Mouse (Mus musculus) kidney, adult 10 weeks (tissue): ENCODE data around the gene Pacsin1. TPM values are rescaled to one million over a fixed set of nuclear protein-coding genes. Genes with fewer than 3 reads are reported as not detected.

ENCODE experiments used
- polyA plus RNA-seq: library from polyadenylated mRNA; stranded (reverse); fragments of 350-450 nt; fragmentation: Illumina TruSeq; extraction: RNeasy Lipid Tissue Mini Kit (QIAGEN cat#74804); gene quantifications from one replicate; pipeline ENCODE4 v1.2.3, GENCODE M21; 2014; ENCODE audit warnings: low read depth, low replicate concordance

Pacsin1 gene
- polyA plus RNA-seq: not detected

DNA sequence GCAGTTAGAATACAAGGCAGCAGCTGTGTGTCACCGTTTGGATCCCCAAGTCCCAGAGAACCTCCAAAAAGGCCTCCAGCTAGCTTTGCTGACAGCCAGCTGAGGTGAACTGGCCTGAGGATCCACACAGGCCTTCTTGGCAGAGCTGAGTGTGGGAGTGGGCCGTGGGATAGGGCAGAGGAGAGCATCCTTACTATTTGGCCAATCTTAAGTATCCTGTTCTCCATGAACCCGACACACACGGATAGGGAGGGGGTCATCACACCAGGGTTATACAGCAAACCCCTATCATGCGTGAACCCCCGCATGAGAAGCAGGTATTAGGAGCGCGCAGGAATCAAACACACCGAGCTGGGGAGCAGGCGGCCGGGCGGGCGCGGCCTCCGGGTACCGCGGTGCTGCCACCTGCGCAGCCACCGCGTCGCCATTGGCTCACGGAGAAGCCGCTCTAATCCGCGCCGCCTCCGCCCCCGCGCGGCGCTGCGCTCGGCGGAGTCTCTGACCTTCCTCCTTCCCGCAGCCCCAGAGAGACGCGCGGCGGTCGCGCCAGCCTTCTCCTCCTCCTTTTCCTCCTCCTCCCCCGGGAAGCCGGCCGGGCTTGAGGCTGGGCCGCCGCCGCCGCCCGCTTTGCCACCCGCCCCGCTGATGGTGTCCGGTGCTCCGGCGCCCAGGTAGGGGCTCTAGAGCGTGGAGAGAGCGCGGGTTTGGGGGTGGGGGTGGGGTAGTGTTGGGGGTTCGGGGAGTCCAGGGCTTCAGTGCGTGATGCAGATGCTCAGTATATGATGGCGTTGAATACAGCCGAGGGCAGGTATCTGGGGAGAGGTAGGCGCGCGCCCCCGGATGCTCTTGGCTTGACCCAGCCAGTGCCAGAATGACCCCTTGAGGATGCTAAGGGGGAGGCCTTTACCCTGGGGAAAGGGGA is at the start of gene Pacsin1:
Pacsin1 (plus strand) TSS at position 421 of the 922 bp plus-strand sequence.

DNA sequence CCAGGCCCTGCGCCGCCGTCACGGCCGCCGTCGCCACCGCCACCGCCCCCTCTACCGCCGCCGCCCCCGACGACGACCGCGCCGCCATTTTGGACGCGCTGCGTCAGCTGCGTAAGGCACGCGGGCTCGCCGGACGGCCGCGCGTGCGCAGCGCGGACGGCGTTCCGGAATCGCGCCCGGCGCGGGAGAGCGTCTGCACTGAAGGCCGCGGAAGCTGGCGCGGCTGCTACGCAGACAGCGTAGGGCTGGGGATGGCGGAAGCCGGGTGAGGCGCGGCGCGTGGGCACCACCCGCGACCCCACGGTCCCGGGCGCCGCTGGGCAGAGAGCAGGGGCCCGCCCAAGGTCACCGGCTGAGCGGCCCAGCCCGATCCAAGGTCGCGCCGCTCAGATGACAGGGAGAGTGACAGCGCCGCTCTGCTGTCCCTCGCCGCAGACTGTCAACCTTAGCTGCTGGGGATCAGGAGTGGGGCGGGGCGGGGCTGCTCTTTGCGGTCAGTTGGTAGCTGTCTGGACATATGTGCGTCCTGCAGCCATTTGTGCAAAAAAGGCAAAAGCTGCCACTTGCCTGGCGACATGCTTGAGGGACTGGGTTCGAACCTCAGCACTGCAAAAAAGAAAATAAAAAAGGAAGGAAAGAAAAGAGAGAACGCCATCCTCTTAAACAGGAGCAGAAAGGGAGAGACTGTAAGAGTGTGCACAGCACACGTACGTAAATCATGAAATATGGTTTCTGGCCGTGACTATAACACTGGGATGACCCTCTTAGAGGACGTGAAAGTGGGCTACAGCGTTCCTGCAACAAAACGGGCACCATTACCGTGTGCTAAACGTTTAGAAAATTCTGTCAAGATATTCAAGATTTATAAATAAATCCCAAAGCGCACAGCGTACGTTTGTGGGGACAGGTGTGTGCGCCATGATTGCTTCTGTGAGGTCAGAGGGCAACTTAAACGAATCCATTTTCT is 31.7 kb upstream of the Pacsin1 start, which contains the start of gene Nudt3:
Nudt3 (minus strand) TSS at position 136 of the 967 bp plus-strand sequence.

DNA sequence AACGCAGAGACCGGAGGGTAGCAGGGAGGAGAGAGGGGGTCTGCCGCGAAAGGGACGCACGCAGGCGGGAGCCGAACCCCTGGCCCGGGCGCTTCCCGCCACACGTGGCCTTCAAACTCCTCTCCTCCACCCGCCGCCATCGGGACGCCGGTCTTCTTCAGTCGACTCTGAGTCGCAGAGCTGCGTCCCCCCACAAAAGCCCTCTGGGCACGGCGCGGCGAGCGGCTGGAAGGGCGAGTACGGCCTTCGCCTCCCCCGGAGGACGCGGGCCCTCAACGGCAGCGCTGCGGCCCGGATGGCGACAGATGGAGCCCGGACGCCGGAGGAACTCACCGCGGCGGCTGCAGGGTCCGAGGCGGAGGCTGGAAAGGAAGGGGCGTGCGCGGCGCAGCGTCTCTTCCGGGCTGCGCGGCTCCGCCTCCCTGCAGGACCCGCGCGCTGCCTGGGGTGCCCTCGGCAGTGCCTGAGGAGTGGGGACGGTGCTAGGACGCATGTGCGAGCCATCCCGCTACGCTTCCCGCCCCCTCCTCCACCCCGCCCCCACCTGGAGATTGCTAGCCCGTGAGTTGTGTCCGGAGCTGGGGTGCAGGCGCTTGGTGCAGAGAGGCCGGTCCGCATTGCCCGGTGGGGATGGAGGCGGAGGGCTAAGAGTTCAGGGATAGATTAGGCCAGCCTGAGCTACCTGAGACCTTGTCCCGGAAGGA is 20.3 kb upstream of the Pacsin1 start, which contains the start of gene RPS10-NUDT3:
RPS10-NUDT3 (minus strand) TSS at position 352 of the 704 bp plus-strand sequence.

DNA sequence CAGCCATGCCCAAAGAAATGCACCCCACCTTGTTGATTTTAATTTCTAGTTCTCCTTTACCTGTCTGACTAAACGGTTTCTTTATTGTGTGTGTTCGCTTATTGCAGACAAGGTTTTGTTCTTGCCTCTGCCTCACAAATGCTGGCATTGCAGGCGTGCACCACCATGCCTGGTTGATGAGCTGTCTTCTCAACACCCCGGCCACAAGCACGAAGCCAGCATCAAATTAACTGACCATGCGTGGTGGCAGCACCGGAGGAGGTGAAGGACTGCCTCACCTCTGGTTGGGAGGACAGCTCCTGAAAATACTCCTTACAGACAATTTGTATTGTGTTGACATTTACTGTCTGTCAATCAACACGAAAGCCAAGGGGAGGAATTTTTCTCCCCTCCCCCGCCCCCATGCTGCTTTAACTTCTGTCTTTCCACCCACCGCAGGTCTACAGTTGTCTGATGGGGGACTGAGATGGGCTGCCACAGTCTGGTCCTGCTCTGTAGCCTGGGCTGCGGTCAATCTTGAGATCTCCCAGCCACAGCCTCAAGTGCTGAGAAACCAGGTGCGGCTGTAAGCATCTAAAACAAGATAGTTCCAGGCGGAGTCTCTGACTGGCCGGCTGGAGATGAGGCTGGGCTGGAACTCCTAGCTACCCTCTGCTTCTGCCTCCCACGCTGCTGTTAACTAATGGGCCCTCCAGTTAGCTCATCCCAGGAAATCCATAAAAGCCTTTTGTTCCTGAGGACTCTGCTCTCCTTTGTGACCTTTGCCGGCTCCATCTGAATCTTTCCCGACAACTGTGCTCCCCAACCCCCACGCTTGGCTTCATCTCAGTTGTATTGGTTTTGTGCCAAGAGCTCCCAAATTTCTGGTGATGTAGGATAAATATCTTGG is 18.9 kb upstream of the Pacsin1 start, which contains the start of gene Rps10:
Rps10 (minus strand) TSS at position 538 of the 889 bp plus-strand sequence.

DNA sequence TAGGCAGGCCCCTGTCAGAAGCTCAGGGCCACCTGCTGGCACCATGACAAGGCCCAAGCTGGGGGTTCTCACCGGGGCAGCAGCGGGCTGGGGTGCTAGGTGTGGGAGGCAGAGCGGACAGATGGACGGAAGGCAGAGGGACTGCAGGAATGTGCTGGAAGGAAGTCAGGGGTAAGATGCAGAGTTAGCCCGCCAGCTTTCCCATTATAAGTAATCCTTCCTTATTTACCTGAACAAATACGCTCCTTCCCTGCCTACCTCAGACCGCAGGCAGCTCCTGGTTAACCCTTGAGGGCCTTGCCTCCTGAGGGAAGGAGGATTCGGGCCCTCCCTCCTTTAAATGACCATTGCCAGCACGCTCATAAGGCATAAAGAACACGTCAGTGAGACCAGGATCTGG is 73.5 kb downstream of the Pacsin1 start, which contains the start of gene Spdef:
Spdef (minus strand) TSS at position 186 of the 400 bp plus-strand sequence.

Other genes with a start within 250 kb of the Pacsin1 start
- not detected for gene Grm4, start 134.1 kb upstream of the Pacsin1 start, polyA plus RNA-seq
- gene Hmga1, start 99.0 kb upstream of the Pacsin1 start, polyA plus RNA-seq: 3.2 TPM
- gene AI413582, start 89.8 kb upstream of the Pacsin1 start, polyA plus RNA-seq: not detected
- 21.4 TPM for gene Nudt3, start 32.0 kb upstream of the Pacsin1 start, polyA plus RNA-seq
- not detected for gene RPS10-NUDT3, start 20.3 kb upstream of the Pacsin1 start, polyA plus RNA-seq
- 34.5 TPM for gene Rps10, start 18.8 kb upstream of the Pacsin1 start, polyA plus RNA-seq
- not detected for gene Spdef, start 73.4 kb downstream of the Pacsin1 start, polyA plus RNA-seq
- gene D17Wsu92e, start 165.1 kb downstream of the Pacsin1 start, polyA plus RNA-seq: 82.3 TPM
- gene Snrpc, start 182.6 kb downstream of the Pacsin1 start, polyA plus RNA-seq: 28.2 TPM
- 3.7 TPM for gene Uhrf1bp1, start 200.9 kb downstream of the Pacsin1 start, polyA plus RNA-seq